Mouse (Mus musculus) cerebellum, postnatal 4 days (tissue): ENCODE data around the gene Rnf43.

Experiments used
- DNase-seq, 2 experiments: peaks; one replicate each; pipeline ENCODE4 v3.0.0; 2022; ENCODE audit warnings: low spot score in 2 of 2, mixed read lengths in 1 of 2

Gene Rnf43

GRCm38 (mm10) chr11:87662407-87662806 lies at the start of gene Rnf43:
Rnf43 (plus strand) TSS chr11:87662722.
- peak; percentile 70 to 83 for DNase-seq

- no peak for DNase-seq
Observed at GRCm38 (mm10) chr11:87613972-87614371, 48.5 kb upstream of the Rnf43 start.

- DNase-seq = no peak
Observed at GRCm38 (mm10) chr11:87615551-87615950, 47.0 kb upstream of the Rnf43 start.

GRCm38 (mm10) chr11:87615952-87616351 lies 46.6 kb upstream of the Rnf43 start:
- no peak for DNase-seq

GRCm38 (mm10) chr11:87616790-87617474 lies 45.6 kb upstream of the Rnf43 start, which contains the start of gene Hsf5:
Hsf5 (plus strand) TSS chr11:87617164.
- no peak for DNase-seq

- DNase-seq = no peak
Observed at GRCm38 (mm10) chr11:87617606-87618005, 44.9 kb upstream of the Rnf43 start.

GRCm38 (mm10) chr11:87623160-87623559 lies 39.4 kb upstream of the Rnf43 start:
- no peak for DNase-seq

GRCm38 (mm10) chr11:87629859-87630258 lies 32.7 kb upstream of the Rnf43 start:
- DNase-seq = peak in 1 of 2 experiments; percentile 36

GRCm38 (mm10) chr11:87638793-87639192 lies 23.7 kb upstream of the Rnf43 start:
- DNase-seq = no peak

- DNase-seq = peak in 1 of 2 experiments; percentile 29
Observed at GRCm38 (mm10) chr11:87639206-87639605, 23.3 kb upstream of the Rnf43 start.

- DNase-seq = no peak
Observed at GRCm38 (mm10) chr11:87642865-87643264, 19.7 kb upstream of the Rnf43 start.

- no peak for DNase-seq
Observed at GRCm38 (mm10) chr11:87654693-87655092, 7.8 kb upstream of the Rnf43 start.

GRCm38 (mm10) chr11:87659216-87659615 lies 3.3 kb upstream of the Rnf43 start:
- DNase-seq = no peak

- no peak for DNase-seq
Observed at GRCm38 (mm10) chr11:87662822-87663221, 300 bp downstream of the Rnf43 start.

GRCm38 (mm10) chr11:87663948-87664347 lies 1.4 kb downstream of the Rnf43 start:
- DNase-seq = no peak

- no peak for DNase-seq
Observed at GRCm38 (mm10) chr11:87664521-87664920, 2.0 kb downstream of the Rnf43 start.

- DNase-seq = no peak
Observed at GRCm38 (mm10) chr11:87665224-87665623, 2.7 kb downstream of the Rnf43 start.

GRCm38 (mm10) chr11:87665658-87666057 lies 3.1 kb downstream of the Rnf43 start:
- DNase-seq = no peak

- DNase-seq = no peak
Observed at GRCm38 (mm10) chr11:87666256-87667035, 3.9 kb downstream of the Rnf43 start.

GRCm38 (mm10) chr11:87667107-87668090 lies 4.9 kb downstream of the Rnf43 start:
- DNase-seq = no peak

- DNase-seq = no peak
Observed at GRCm38 (mm10) chr11:87673282-87673681, 10.8 kb downstream of the Rnf43 start.

- DNase-seq = no peak
Observed at GRCm38 (mm10) chr11:87675606-87676005, 13.1 kb downstream of the Rnf43 start.
